Mouse (Mus musculus) layer of hippocampus, postnatal 25 days (tissue): ENCODE measurements around the gene Hs3st3a1. TPM values are rescaled to one million over a fixed set of nuclear protein-coding genes. Genes with fewer than 3 reads are reported as not detected.
A peak's percentile ranks its signal among the peaks of the same experiment; 100 is the strongest.

Experiments used
- DNase-seq, 2 experiments: peaks; one replicate each; pipeline ENCODE4 v3.0.0; 2022; ENCODE audit warnings: mixed read lengths in 2 of 2, low spot score in 1 of 2; ENCODE audit errors: extremely low spot score in 1 of 2
- total RNA-seq, 2 experiments: library from RNA; stranded (reverse); gene quantifications; 2 replicates each; pipeline ENCODE4 v1.2.3; 2021

Gene Hs3st3a1
- under 1 TPM; 0.25 to 0.45 TPM for total RNA-seq

GRCm38 (mm10) chr11:64434611-64435545 is at the start of gene Hs3st3a1:
Gene Hs3st3a1 (plus strand): TSS chr11:64435332.
- DNase-seq: no peak

- DNase-seq: no peak
Observed at GRCm38 (mm10) chr11:64386333-64386732, 48.8 kb upstream of the Hs3st3a1 start.

GRCm38 (mm10) chr11:64396331-64396881 is 38.7 kb upstream of the Hs3st3a1 start:
- peak; percentile 34 to 40 for DNase-seq

GRCm38 (mm10) chr11:64396949-64397348 is 38.2 kb upstream of the Hs3st3a1 start:
- DNase-seq: no peak

GRCm38 (mm10) chr11:64397612-64398011 is 37.5 kb upstream of the Hs3st3a1 start:
- DNase-seq: no peak

- DNase-seq: no peak
Observed at GRCm38 (mm10) chr11:64400534-64401093, 34.5 kb upstream of the Hs3st3a1 start.

- no peak for DNase-seq
Observed at GRCm38 (mm10) chr11:64418969-64419368, 16.2 kb upstream of the Hs3st3a1 start.

GRCm38 (mm10) chr11:64435546-64436411 is 647 bp downstream of the Hs3st3a1 start:
- peak in 1 of 2 experiments; percentile 16 for DNase-seq

GRCm38 (mm10) chr11:64436412-64436727 is 1.2 kb downstream of the Hs3st3a1 start, which contains the start of gene F930015N05Rik:
Gene F930015N05Rik (minus strand): TSS chr11:64436653.
- DNase-seq: no peak

- no peak for DNase-seq
Observed at GRCm38 (mm10) chr11:64436791-64437298, 1.7 kb downstream of the Hs3st3a1 start.

GRCm38 (mm10) chr11:64437721-64438120 is 2.6 kb downstream of the Hs3st3a1 start:
- DNase-seq: no peak

- no peak for DNase-seq
Observed at GRCm38 (mm10) chr11:64438909-64439308, 3.8 kb downstream of the Hs3st3a1 start.

- DNase-seq: no peak
Observed at GRCm38 (mm10) chr11:64442119-64442518, 7.0 kb downstream of the Hs3st3a1 start.

- no peak for DNase-seq
Observed at GRCm38 (mm10) chr11:64442701-64443100, 7.6 kb downstream of the Hs3st3a1 start.

- no peak for DNase-seq
Observed at GRCm38 (mm10) chr11:64445227-64445626, 10.1 kb downstream of the Hs3st3a1 start.

- no peak for DNase-seq
Observed at GRCm38 (mm10) chr11:64448586-64449315, 13.6 kb downstream of the Hs3st3a1 start.

- DNase-seq: no peak
Observed at GRCm38 (mm10) chr11:64461746-64462145, 26.6 kb downstream of the Hs3st3a1 start.

GRCm38 (mm10) chr11:64468737-64469136 is 33.6 kb downstream of the Hs3st3a1 start:
- DNase-seq: no peak

- DNase-seq: no peak
Observed at GRCm38 (mm10) chr11:64470689-64471088, 35.6 kb downstream of the Hs3st3a1 start.

- DNase-seq: no peak
Observed at GRCm38 (mm10) chr11:64473679-64474078, 38.5 kb downstream of the Hs3st3a1 start.
